Mouse (Mus musculus) kidney, adult 11 months (tissue): Measurements from ENCODE around the gene Fam170b.

Experiments used
- DNase-seq: peaks from one replicate; pipeline ENCODE4 v3.0.0; 2022

Gene Fam170b

DNA sequence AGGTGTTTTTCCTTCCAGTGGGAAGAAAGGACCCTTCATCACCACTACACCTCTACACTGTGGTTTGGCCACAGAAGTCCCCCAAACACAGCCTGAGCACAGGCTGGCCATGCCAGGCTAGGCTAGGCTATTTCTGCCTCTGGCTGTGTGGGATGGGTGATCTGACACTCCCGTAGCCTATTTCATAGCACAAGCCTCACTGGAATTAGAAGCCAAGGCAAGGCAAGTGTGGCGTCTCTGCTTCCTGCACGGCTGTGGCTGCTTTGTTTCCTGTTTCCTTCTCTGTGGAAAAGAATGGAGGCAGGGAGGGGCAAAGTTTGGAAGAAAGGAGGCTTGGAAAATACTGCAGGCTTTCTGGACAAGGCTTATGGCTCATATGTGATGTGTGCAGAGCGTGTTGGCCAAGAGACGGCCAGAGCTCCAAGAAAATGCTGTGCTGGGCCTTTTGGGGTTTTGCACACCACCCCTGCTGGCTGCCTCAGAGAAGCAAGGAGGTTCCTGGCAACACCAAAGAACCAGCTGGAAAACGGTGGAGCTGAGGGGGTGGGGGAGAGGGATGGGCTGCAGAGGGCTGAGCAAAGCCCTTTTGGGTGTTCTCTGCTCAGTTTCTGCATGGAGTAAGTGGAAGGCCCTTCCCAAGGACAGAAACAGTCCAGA is 5.6 kb upstream of the Fam170b start:
- no peak for DNase-seq

GRCm38 (mm10) chr14:32835181-32835580 is 1.4 kb downstream of the Fam170b start:
- DNase-seq, result no peak

DNA sequence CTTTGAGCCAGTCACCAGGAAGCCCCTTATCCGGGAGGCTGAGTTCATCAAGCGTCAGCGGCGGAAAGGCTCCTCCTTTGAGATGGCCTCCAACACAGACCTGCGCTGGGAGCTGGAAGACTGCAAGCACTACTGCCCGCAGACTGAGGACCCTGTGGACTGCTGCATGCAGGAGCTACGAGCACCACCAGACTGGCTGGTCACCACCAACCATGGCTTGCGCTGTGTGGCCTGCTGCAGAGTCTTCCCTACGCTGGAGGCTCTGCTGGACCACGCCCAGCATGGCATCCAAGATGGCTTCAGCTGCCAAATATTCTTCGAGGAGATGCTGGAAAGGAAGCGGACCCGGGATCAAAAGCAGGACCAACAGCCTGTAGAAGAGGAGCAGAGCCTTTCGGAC is 1.8 kb downstream of the Fam170b start:
- no peak for DNase-seq

GRCm38 (mm10) chr14:32836191-32836590 is 2.4 kb downstream of the Fam170b start:
- no peak for DNase-seq

DNA sequence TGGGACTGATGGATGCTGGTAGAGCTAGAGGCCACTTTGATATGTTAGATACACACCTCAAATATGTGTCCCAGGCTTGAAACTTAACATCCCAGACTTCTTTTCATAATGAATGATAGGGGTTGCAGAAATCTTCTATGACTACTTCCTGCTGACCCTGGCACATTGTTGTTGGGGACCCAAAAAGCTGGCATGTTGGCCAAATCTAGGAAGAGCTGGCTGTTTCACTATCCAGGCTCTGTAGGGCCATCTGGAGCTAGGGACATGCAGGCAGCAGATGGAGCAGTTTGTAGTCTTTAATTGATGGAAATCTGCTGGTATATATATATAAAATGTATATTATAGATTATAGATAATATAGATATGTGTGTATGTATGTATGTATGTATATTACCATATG is 8.3 kb downstream of the Fam170b start:
- no peak for DNase-seq

DNA sequence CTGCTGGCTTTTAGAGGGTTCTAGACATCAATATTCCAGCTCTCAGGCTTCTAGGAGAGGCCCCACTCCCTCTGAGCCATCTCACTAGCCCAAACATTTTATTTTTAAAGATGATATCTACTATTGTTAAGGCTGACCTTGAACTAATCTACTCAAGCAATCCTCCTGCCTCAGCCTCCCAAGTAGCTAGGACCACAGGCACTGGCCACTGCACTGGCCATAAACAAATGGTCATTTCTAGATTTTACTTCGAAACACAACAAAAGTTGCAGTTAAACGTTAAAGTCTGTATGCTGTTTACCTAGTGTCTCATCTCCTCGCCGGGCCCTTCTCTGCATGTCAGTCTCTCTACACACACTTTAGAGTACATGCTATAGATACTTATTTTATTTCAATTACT is 20.3 kb downstream of the Fam170b start:
- no peak for DNase-seq

DNA sequence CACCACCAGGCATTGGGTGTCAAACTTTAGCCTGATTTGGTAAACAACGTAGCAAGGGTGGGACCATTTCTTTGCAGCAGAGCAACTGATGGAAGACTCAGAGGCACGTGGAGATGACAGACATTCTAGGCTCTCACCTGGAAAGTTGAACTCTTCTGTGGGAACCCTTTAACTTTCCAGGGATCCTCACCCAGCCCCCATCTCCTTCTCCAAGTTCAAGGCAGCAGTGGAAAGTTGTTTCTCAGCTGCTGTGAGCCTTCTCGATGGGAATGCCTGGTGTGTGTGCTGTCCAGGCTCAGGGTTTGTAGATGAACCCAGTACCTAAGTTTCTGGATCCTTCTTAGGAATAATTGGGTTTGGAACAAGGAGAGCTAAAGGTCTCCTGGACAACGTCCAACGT is 22.5 kb downstream of the Fam170b start:
- DNase-seq, result no peak

GRCm38 (mm10) chr14:32856681-32857328 is 23.0 kb downstream of the Fam170b start, which contains the start of gene Vstm4:
Gene Vstm4, plus strand, starts transcription at chr14:32856756.
- DNase-seq, result peak; percentile 26

GRCm38 (mm10) chr14:32858361-32858760 is 24.6 kb downstream of the Fam170b start:
- DNase-seq, result no peak

DNA sequence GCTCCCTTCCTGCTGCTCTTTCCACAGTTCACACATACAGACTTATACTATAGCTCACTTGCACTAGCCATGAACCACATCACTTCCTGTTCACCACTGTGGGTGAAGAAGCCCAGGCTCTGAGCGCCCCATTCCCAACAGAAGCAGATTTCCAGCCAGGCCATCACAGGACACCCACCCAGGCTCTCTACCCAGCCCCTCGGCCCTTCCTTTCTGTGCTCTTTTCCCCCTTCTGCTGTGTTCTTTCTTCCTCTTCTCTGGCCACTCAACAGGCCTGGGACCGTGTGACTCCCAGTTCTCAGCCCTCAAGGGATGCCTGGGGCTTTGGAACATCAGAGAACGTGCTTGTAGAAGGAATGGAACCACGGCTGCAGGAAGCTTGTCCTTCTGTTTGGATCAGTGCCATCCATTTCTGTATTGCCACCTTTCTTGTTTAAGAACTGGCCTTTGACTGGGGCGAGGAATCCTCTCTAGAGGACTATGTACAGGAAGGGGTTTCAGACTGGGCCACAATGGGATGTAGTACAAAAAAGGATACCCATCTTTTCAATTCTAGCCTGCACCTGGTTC is 25.3 kb downstream of the Fam170b start:
- DNase-seq, result no peak

GRCm38 (mm10) chr14:32859831-32860569 is 26.2 kb downstream of the Fam170b start:
- no peak for DNase-seq

DNA sequence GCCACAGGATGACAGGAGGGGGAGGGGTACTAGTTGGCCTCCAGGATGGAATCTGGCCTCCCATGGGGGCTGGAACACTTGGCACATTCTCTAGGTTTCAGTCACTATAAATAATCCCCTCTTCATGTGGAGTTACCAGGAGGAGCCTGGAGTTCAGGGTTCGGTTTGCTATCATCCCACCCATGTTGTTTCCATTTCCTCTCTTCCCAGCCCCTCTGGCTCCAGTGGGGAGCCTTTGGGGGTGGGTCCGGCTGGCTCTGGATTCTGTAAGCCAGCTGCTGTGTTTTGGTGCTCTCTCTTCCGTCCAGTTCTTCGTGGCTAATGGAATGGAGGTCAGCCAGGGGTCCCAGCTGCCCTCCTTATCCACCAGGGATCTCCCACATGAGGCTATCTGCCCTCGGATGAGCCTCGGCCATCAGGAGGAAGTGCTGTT is 27.4 kb downstream of the Fam170b start:
- DNase-seq, result peak; percentile 27

DNA sequence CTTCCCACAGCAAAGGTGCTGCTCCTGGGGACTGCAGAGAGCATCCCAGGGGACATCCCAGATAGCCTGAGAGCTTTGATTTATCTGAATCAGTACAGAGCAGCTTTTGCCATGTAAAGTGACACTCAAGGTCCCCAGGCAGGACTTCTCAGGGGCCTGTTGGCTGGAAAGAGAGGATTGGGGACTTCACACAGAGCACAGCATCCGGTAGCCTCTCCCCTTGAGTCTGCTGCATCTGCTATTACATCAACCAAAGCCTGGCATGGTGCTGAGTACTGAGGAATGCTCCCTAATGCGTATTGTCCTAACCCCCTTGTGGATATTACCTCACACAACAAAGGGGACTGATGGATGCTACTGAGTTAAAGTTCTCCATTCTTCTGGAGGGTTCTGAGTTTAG is 27.9 kb downstream of the Fam170b start:
- no peak for DNase-seq

GRCm38 (mm10) chr14:32865331-32865730 is 31.6 kb downstream of the Fam170b start:
- DNase-seq, result no peak

DNA sequence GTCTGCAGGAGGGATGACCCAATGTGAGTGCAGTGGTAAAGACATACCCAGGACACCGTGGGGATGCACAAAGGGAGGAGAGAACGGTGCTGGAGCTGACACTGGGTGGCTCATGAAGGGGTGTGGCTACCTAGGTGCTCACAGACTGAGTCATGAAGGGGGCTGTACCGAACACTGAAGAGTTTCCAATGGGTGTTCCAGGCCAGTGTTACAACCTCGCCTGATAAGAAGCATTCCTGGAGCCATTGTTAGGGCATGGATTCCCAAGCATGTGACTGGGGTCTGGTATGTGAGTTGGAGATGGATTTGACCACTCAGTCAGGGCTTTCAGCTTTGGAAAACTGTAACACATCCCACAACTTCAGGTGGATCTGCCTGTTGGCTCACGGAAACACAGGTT is 38.2 kb downstream of the Fam170b start:
- DNase-seq, result no peak

- DNase-seq, result peak; percentile 22
Observed at GRCm38 (mm10) chr14:32877549-32877948, 43.8 kb downstream of the Fam170b start.

GRCm38 (mm10) chr14:32880332-32880731 is 46.6 kb downstream of the Fam170b start:
- no peak for DNase-seq

DNA sequence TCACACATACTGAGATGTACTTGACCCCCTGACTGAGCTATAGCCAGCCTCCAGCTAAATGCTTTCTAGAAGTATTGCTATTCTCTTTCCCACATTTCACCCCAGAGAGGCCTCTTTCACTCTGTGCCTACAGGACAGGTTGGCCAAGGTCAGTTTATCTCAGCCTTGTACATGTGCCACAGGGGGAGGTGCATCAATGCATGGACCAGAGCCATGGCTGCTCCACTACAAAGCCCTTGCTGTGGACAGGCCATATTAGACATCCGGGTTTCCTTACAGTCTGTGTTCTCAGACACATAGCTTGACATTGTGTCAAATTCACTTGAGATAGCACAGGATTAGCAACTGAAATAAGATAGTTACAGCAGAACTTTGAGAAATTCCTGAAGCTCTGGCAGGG is 47.9 kb downstream of the Fam170b start:
- no peak for DNase-seq
